In the genomic region with DNA sequence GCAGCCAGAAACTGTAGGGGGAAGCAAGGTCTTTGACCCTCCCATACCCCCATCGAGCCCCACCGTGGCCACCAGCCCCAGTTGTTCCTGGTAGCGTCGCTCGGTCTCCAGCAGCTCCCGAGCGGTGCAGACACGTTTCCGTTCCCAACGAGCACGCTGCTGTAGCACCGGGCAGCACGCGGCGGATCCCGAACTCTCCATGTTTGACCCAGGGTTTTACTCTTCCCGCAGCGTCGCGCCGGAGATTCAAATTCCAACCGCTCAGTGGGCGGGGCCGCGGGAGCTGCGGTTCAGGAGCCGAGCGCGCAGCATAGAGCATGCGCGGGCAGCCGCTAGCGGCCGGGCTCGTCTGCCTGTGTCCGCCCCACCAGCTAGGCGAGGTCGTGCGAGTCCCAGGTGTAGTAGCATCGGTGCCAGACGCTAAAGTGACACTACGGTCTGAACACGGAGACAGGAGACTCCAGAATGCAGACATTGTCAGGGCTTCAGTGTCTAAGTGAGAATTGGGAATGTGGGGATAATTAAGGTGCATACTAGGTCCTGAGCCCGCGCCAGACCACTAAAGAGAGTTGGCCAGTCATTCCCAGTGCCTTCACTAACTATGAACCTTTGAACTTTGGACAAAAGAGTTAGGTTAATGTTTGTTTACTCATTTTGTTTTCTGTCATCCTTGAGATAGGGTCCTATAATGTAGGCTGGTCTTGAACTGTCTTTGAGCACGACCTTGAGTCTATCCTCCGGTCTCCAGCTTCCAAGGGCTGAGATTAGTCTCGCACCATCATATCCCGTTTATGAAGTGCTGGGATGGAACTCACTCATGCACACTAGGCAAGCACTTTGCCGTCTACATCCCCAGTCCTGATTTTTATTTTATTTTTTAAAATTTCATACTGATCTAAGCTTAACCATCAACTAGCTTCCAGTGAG, we compare ENCODE assay signal across 7 mouse cellular contexts. TPM values are rescaled to one million over a fixed set of nuclear protein-coding genes. Genes with fewer than 3 reads are reported as not detected.
A peak's percentile ranks its signal among the peaks of the same experiment; 100 is the strongest.
DNase-seq lines count a peak whose midpoint lies in the region; ATAC-seq lines count a peak whose summit lies in the region.

Gene Arhgef39 (minus strand): TSS at position 289 of the 927 bp plus-strand sequence.

- 8% methylated on average over 50 of the region's 50 CpGs for WGBS in limb, embryonic 10.5 days
- WGBS in midbrain, embryonic 11.5 days = 9% methylated on average over 50 of the region's 50 CpGs

- peak within 1 kb of the TSS; percentile 70 for H3K9ac ChIP-seq in midbrain, embryonic 11.5 days (ENCODE audit: low read length)

- peaks cover 26% of the 10 kb centered on the region for H3K4me1 ChIP-seq in limb, embryonic 10.5 days
- H3K4me1 ChIP-seq in midbrain, embryonic 11.5 days (ENCODE audit: control insufficient read depth, insufficient read depth, low read length) = peaks cover 25% of the 10 kb centered on the region

- intact Hi-C loops in gastrocnemius, postnatal 14 days (cut with DNase I; ENCODE audit: low total_unique reads) = no loop called here

- DNase-seq in adrenal gland, adult 2 months = peak; percentile 90
- peak; percentile 85 for DNase-seq in gastrocnemius, postnatal 14 days
- peak; percentile 89 for DNase-seq in limb, embryonic 10.5 days (ENCODE audit: low spot score)
- DNase-seq in midbrain, embryonic 11.5 days (ENCODE audit: low spot score, missing footprints) = peak; percentile 99
- peak; percentile 80 for DNase-seq in spleen, adult 12 weeks (ENCODE audit: low spot score)

- ATAC-seq in common myeloid progenitor, adult 5-6 weeks (replicated peaks; ENCODE audit: low read depth, poor library complexity, severe bottlenecking) = peak; percentile 67
- peak; percentile 76 for ATAC-seq in inflammation-experienced regulatory T-cells, adult 6 months
- peak; percentile 89 for ATAC-seq in midbrain, embryonic 11.5 days (ENCODE audit: low FRiP score)

- H3K36me3 ChIP-seq in limb, embryonic 10.5 days = peaks cover 27% of the 10 kb centered on the region
- H3K36me3 ChIP-seq in midbrain, embryonic 11.5 days (ENCODE audit: control insufficient read depth, insufficient read depth, low read length) = no peaks in the 10 kb centered on the region

- peak within 1 kb of the TSS; percentile 75 for H3K4me2 ChIP-seq in midbrain, embryonic 11.5 days

- peaks cover 18% of the 10 kb centered on the region for H3K27me3 ChIP-seq in limb, embryonic 10.5 days (ENCODE audit: low read depth, poor library complexity, severe bottlenecking)
- no peaks in the 10 kb centered on the region for H3K27me3 ChIP-seq in midbrain, embryonic 11.5 days (ENCODE audit: control insufficient read depth, insufficient read depth, low read length)

- H3K9me3 ChIP-seq in limb, embryonic 10.5 days (replicated peaks) = no peaks in the 10 kb centered on the region
- H3K9me3 ChIP-seq in midbrain, embryonic 11.5 days (ENCODE audit: control insufficient read depth, low read length) = no peaks in the 10 kb centered on the region

- H3K4me3 ChIP-seq in limb, embryonic 10.5 days = peak within 1 kb of the TSS; percentile 76
- H3K4me3 ChIP-seq in midbrain, embryonic 11.5 days (ENCODE audit: low read depth, low read length) = peak within 1 kb of the TSS; percentile 57

- peak within 1 kb of the TSS; percentile 94 for H3K27ac ChIP-seq in limb, embryonic 10.5 days
- no peak within 1 kb of the TSS for H3K27ac ChIP-seq in midbrain, embryonic 11.5 days (ENCODE audit: low read depth, low read length)

RNA-seq across cellular contexts. Expression of gene Arhgef39, which starts in this region (rescaled TPM):
- total RNA-seq in adrenal gland, adult 2 months (2021) = 1 to 10 TPM; 1.0 to 2.1 TPM
- 4.8 and 6.6 TPM in 2 replicates for polyA plus RNA-seq in adrenal gland, adult 2 months (2012; rRNA removed)
- total RNA-seq in common myeloid progenitor, adult 5-6 weeks (2017) = 46.1 and 64.5 TPM in 2 replicates
- 1 to 10 TPM; 1.3 to 1.6 TPM for total RNA-seq in gastrocnemius, postnatal 14 days (2021)
- polyA plus RNA-seq in inflammation-experienced regulatory T-cells, adult 6 months (2017; shearing (Covaris generic)) = 10 to 100 TPM in 1 of 3 experiments, 1 to 10 TPM in 2; 5.1 to 10.3 (median 6.2) TPM
- 45.1 and 49.8 TPM in 2 replicates for polyA plus RNA-seq in limb, embryonic 10.5 days (2016; fragmentation: Nextera tagmentation; extraction: Ambion mirVana)
- 32.4 and 40.2 TPM in 2 replicates for polyA plus RNA-seq in midbrain, embryonic 11.5 days (2014; fragmentation: Nextera tagmentation; extraction: Ambion mirVana)

Comparison
In these comparisons a context has a peak if more than half of its experiments do, and no peak if none do; other contexts are left out.
1. RNA of gene Arhgef39 (total RNA-seq): 46.1 to 64.5 TPM in common myeloid progenitor, adult 5-6 weeks; 1.0 to 2.1 TPM in adrenal gland, adult 2 months and 1.3 to 1.6 TPM in gastrocnemius, postnatal 14 days; every median in the first group is over 10 times any median in the second.
2. Peak in every context shown above with its lines, with median percentiles within 50 percentile points of each other: DNase-seq and ATAC-seq.